ENCODE assay signal across 8 mouse cellular contexts in the genomic region with DNA sequence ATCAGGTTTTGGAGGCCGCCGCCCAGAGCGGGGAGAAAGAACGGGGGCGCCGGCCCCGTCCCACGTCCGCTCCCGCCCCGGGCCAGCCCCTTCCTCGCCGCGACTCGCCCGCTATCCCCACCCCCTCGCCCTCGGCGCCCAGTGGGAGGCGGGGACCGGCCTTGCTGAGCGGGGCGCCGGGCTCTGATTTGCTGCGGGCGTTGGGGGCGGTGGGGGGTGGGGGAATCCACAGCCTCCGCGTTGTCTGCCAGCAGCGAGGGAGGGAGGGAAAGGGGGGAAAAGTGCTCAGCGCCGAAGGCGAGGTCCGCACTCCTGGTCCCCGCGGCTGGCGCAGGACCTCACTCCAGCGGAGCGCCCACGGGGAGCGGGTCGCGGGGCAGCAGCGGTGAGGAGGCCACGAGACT. TPM values are rescaled to one million over a fixed set of nuclear protein-coding genes. Genes with fewer than 3 reads are reported as not detected.
A peak's percentile ranks its signal among the peaks of the same experiment; 100 is the strongest.
DNase-seq lines count a peak whose midpoint lies in the region; ATAC-seq and TF ChIP-seq lines count a peak whose summit lies in the region.

A gene (plus strand): TSS at position 278 of the 404 bp plus-strand sequence.

- WGBS in liver, embryonic 14.5 days (ENCODE audit: insufficient replicate concordance): 2% methylated on average over 43 of the region's 45 CpGs
- 1% methylated on average over 45 of the region's 45 CpGs for WGBS in olfactory bulb, adult 2 months

- no peak for DNase-seq in frontal cortex, adult 2 months (ENCODE audit: extremely low spot score in 1 of 2, low spot score in 1 of 2)
- DNase-seq in frontal cortex, postnatal 25 days (ENCODE audit: low spot score in 2 of 2): no peak
- DNase-seq in brain, adult 2 months (ENCODE audit: low read depth, low spot score): peak; percentile 25
- DNase-seq in gastrocnemius, postnatal 25 days: peak; percentile 89
- DNase-seq in induced T-regulatory cell, adult 2 months (ENCODE audit: low read depth): peak; percentile 17
- peak in 1 of 3 experiments; percentile 41 for DNase-seq in liver, embryonic 14.5 days (ENCODE audit: low read depth in 3 of 3, low spot score in 3 of 3)
- peak; percentile 56 for DNase-seq in urinary bladder, postnatal 10 days (ENCODE audit: low spot score)

- H3K4me2 ChIP-seq in liver, embryonic 14.5 days (ENCODE audit: low read depth): peak within 1 kb of the TSS; percentile 52

- no peaks in the 10 kb centered on the region for H3K36me3 ChIP-seq in liver, embryonic 14.5 days (replicated peaks; ENCODE audit: control insufficient read depth, insufficient read depth, low read depth)

- no peaks in the 10 kb centered on the region for H3K9me3 ChIP-seq in liver, embryonic 14.5 days (ENCODE audit: control insufficient read depth, low read length)

- H3K4me3 ChIP-seq in liver, embryonic 14.5 days (ENCODE audit: insufficient read depth in 1 of 2, low read depth in 2 of 2, low read length in 2 of 2): peak within 1 kb of the TSS; percentile 47 to 54
- H3K4me3 ChIP-seq in olfactory bulb, adult 2 months (ENCODE audit: insufficient read depth, low read depth, low read length): peak within 1 kb of the TSS; percentile 52

- TF ChIP-seq CTCF in liver, embryonic 14.5 days (IDR thresholded peaks at IDR 0.05; ENCODE audit: low read depth): no peak
- TF ChIP-seq CTCF in olfactory bulb, adult 2 months (IDR thresholded peaks at IDR 0.05; ENCODE audit: insufficient read depth, low read depth, low read length): no peak

- TF ChIP-seq POLR2A in olfactory bulb, adult 2 months (IDR thresholded peaks at IDR 0.05; ENCODE audit: insufficient read depth, low read depth, low read length): no peak

- peaks cover 33% of the 10 kb centered on the region for H3K27me3 ChIP-seq in liver, embryonic 14.5 days (ENCODE audit: control insufficient read depth, insufficient read depth, low read length)

- H3K27ac ChIP-seq in liver, embryonic 14.5 days: no peak within 1 kb of the TSS
- H3K27ac ChIP-seq in olfactory bulb, adult 2 months (ENCODE audit: insufficient read depth, low read depth, low read length): no peak within 1 kb of the TSS

- H3K4me1 ChIP-seq in liver, embryonic 14.5 days (replicated peaks; ENCODE audit: control insufficient read depth in 2 of 2, insufficient read depth in 2 of 2, low read length in 1 of 2): no peaks in the 10 kb centered on the region
- peaks cover 33% of the 10 kb centered on the region for H3K4me1 ChIP-seq in olfactory bulb, adult 2 months (ENCODE audit: control insufficient read depth, insufficient read depth, low read length)

- ATAC-seq in liver, embryonic 14.5 days (ENCODE audit: insufficient read depth): peak; percentile 70

- no peak for TF ChIP-seq EP300 in liver, embryonic 14.5 days (IDR thresholded peaks at IDR 0.05; ENCODE audit: low read depth)

- H3K9ac ChIP-seq in liver, embryonic 14.5 days (replicated peaks): no peak within 1 kb of the TSS

RNA-seq across cellular contexts. Expression of the gene that starts here (rescaled TPM):
- 12.8 and 16.4 TPM in 2 replicates for polyA plus RNA-seq in frontal cortex, adult 2 months (2012; rRNA removed)
- 10 to 100 TPM; 52.3 to 77.1 TPM for total RNA-seq in gastrocnemius, postnatal 25 days (2021)
- 3.7 and 6.2 TPM in 2 replicates for polyA plus RNA-seq in liver, embryonic 14.5 days (2012; rRNA removed)
- polyA plus RNA-seq in liver, embryonic 14.5 days (2014; fragmentation: Nextera tagmentation; extraction: Ambion mirVana): 6.8 and 9.0 TPM in 2 replicates
- not detected in 2 replicates for polyA plus RNA-seq in olfactory bulb, adult 2 months (2012; ENCODE audit: insufficient read depth, insufficient read length, low replicate concordance, missing spikeins)

Comparison
In these comparisons a context has a peak if more than half of its experiments do, and no peak if none do; other contexts are left out.
1. DNase-seq: peak in brain, adult 2 months (single experiment), gastrocnemius, postnatal 25 days (single experiment), induced T-regulatory cell, adult 2 months (single experiment) and urinary bladder, postnatal 10 days (single experiment); none in frontal cortex, adult 2 months (0 of 2) and frontal cortex, postnatal 25 days (0 of 2).